Mouse (Mus musculus) mature B cell (primary cell): Measurements from ENCODE around the gene Misp.

Source experiments
- in situ Hi-C: fragments of 300-500 bp; cut with MboI; formaldehyde crosslinking; loops from 2 replicates; pipeline ENCODE4 v1.14.3; 2019

Gene Misp

GRCm38 (mm10) chr10:79854801-79855541, 34.2 kb downstream of the Misp start:
- in situ Hi-C loops: no loop called here

- in situ Hi-C loops: no loop called here
Observed at GRCm38 (mm10) chr10:79855558-79856184, 34.9 kb downstream of the Misp start.

GRCm38 (mm10) chr10:79856280-79856679, 35.5 kb downstream of the Misp start:
- in situ Hi-C loops: no loop called here

GRCm38 (mm10) chr10:79856704-79857451, 36.1 kb downstream of the Misp start:
- in situ Hi-C loops: no loop called here

GRCm38 (mm10) chr10:79857452-79857811, 36.6 kb downstream of the Misp start:
- in situ Hi-C loops: no loop called here

- in situ Hi-C loops: no loop called here
Observed at GRCm38 (mm10) chr10:79857894-79858293, 37.1 kb downstream of the Misp start.

GRCm38 (mm10) chr10:79858416-79859074, 37.8 kb downstream of the Misp start:
- in situ Hi-C loops: no loop called here

- in situ Hi-C loops: no loop called here
Observed at GRCm38 (mm10) chr10:79859116-79859515, 38.3 kb downstream of the Misp start.

- in situ Hi-C loops: no loop called here
Observed at GRCm38 (mm10) chr10:79860079-79860911, 39.5 kb downstream of the Misp start.

- in situ Hi-C loops: no loop called here
Observed at GRCm38 (mm10) chr10:79861230-79862048, 40.6 kb downstream of the Misp start.

- in situ Hi-C loops: no loop called here
Observed at GRCm38 (mm10) chr10:79862049-79862788, 41.4 kb downstream of the Misp start.

GRCm38 (mm10) chr10:79862925-79863324, 42.1 kb downstream of the Misp start:
- in situ Hi-C loops: no loop called here

- in situ Hi-C loops: no loop called here
Observed at GRCm38 (mm10) chr10:79864351-79865188, 43.8 kb downstream of the Misp start.

- in situ Hi-C loops: no loop called here
Observed at GRCm38 (mm10) chr10:79865189-79865601, 44.4 kb downstream of the Misp start.

- in situ Hi-C loops: no loop called here
Observed at GRCm38 (mm10) chr10:79865801-79866295, 45.1 kb downstream of the Misp start.

GRCm38 (mm10) chr10:79866601-79867000, 45.8 kb downstream of the Misp start:
- in situ Hi-C loops: no loop called here

GRCm38 (mm10) chr10:79871845-79872244, 51.1 kb downstream of the Misp start:
- in situ Hi-C loops: no loop called here

- in situ Hi-C loops: no loop called here
Observed at GRCm38 (mm10) chr10:79872862-79873261, 52.1 kb downstream of the Misp start.

- in situ Hi-C loops: no loop called here
Observed at GRCm38 (mm10) chr10:79873313-79873712, 52.5 kb downstream of the Misp start.
